24 mouse cellular contexts compared by ENCODE assay signal in the genomic region with DNA sequence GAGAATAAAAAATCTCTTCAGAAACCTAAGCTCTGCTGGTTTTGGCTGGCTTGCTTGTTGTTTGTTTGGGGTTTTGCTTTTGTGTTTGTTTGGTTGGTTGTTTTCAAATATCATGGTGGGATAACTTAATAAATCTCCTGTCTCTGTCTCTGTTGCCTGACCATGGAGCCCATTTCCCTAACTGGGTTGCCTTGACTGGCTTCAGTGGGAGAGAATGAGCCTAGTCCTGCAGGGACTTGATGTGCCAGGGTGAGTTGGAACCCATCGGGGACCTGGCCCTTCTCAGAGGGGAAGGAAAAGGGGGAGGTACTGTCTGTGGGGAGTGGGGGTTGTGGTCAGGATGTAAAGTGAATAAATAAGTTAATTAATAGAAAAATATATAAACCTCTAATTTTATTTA.
DNase-seq lines count a peak whose midpoint lies in the region; ATAC-seq and TF ChIP-seq lines count a peak whose summit lies in the region.
"Had no signal": no experiment of that assay in that cellular context is flagged by ENCODE, and none has a peak within 500 bp of the region (broad histone marks: within the 10 kb centered on the region; RNA-seq: fewer than 3 reads in every experiment).

No protein-coding gene starts in this region.

- no peaks in the 10 kb centered on the region for H3K27me3 ChIP-seq in heart, adult 2 months (ENCODE audit: control insufficient read depth, insufficient read depth, low read length)
- no peaks in the 10 kb centered on the region for H3K27me3 ChIP-seq in neural tube, embryonic 12.5 days (replicated peaks)
- no peaks in the 10 kb centered on the region for H3K27me3 ChIP-seq in kidney, embryonic 14.5 days (ENCODE audit: control insufficient read depth, insufficient read depth, low read length)
- H3K27me3 ChIP-seq: CH12.LX; embryonic facial prominence, embryonic 12.5 days; forebrain, embryonic 13.5 days; forebrain, embryonic 15.5 days had no signal

- no peaks in the 10 kb centered on the region for H3K4me1 ChIP-seq in heart, adult 2 months (ENCODE audit: control insufficient read depth, insufficient read depth, low read length)
- no peaks in the 10 kb centered on the region for H3K4me1 ChIP-seq in neural tube, embryonic 12.5 days
- H3K4me1 ChIP-seq in olfactory bulb, adult 2 months (ENCODE audit: control insufficient read depth, insufficient read depth, low read length): peaks cover 7% of the 10 kb centered on the region
- H3K4me1 ChIP-seq in kidney, embryonic 14.5 days (ENCODE audit: control insufficient read depth, insufficient read depth, low read length): no peaks in the 10 kb centered on the region
- H3K4me1 ChIP-seq: embryonic facial prominence, embryonic 10.5 days; embryonic facial prominence, embryonic 12.5 days; forebrain, embryonic 13.5 days; forebrain, embryonic 15.5 days had no signal

- no peaks in the 10 kb centered on the region for H3K79me2 ChIP-seq in heart, adult 2 months (replicated peaks; ENCODE audit: control insufficient read depth, insufficient read depth, low read length)

- H3K36me3 ChIP-seq in heart, adult 2 months (ENCODE audit: control insufficient read depth, insufficient read depth, low read length): no peaks in the 10 kb centered on the region
- no peaks in the 10 kb centered on the region for H3K36me3 ChIP-seq in neural tube, embryonic 12.5 days
- H3K36me3 ChIP-seq in kidney, embryonic 14.5 days (ENCODE audit: control insufficient read depth, insufficient read depth, low read length): no peaks in the 10 kb centered on the region
- H3K36me3 ChIP-seq: embryonic facial prominence, embryonic 10.5 days; embryonic facial prominence, embryonic 12.5 days; forebrain, embryonic 15.5 days; G1E had no signal

- H3K27ac ChIP-seq in heart, adult 2 months: no peak overlapping the region
- peak overlapping the region; percentile 60 for H3K27ac ChIP-seq in left cerebral cortex, adult 2 months
- H3K27ac ChIP-seq in neural tube, embryonic 12.5 days: no peak overlapping the region
- peak overlapping the region; percentile 55 for H3K27ac ChIP-seq in olfactory bulb, adult 2 months (ENCODE audit: insufficient read depth, low read depth, low read length)
- H3K27ac ChIP-seq in kidney, embryonic 14.5 days (ENCODE audit: low read depth, low read length): no peak overlapping the region
- H3K27ac ChIP-seq: embryonic facial prominence, embryonic 10.5 days; embryonic facial prominence, embryonic 12.5 days; forebrain, embryonic 13.5 days; forebrain, embryonic 15.5 days had no signal

- no peak overlapping the region for H3K4me2 ChIP-seq in neural tube, embryonic 12.5 days (replicated peaks)
- no peak overlapping the region for H3K4me2 ChIP-seq in kidney, embryonic 14.5 days (replicated peaks; ENCODE audit: low read depth, low read length)
- H3K4me2 ChIP-seq: embryonic facial prominence, embryonic 12.5 days; forebrain, embryonic 13.5 days; forebrain, embryonic 15.5 days had no signal

- peak; percentile 65; the same call in 1 of the 2 replicates for ATAC-seq in neural tube, embryonic 12.5 days (ENCODE audit: low FRiP score, low read depth)
- no peak for ATAC-seq in kidney, embryonic 14.5 days (ENCODE audit: low FRiP score, low TSS enrichment)
- ATAC-seq: activated CD4-positive, CD25-positive, alpha-beta regulatory T cell, adult 4 months; CD4-positive, CD25-positive, alpha-beta regulatory T cell, adult 4 months; forebrain, embryonic 13.5 days; forebrain, embryonic 15.5 days; Patski had no signal

- TF ChIP-seq EP300 in heart, adult 2 months (IDR thresholded peaks at IDR 0.05; ENCODE audit: insufficient read depth, low read depth, low read length): no peak

- TF ChIP-seq POLR2A in heart, adult 2 months (IDR thresholded peaks at IDR 0.05; ENCODE audit: insufficient read depth, low read depth, low read length): no peak
- no peak for TF ChIP-seq POLR2A in olfactory bulb, adult 2 months (IDR thresholded peaks at IDR 0.05; ENCODE audit: insufficient read depth, low read depth, low read length)

- H3K9me3 ChIP-seq in neural tube, embryonic 12.5 days: 0 out of 2 replicates have a peak, but pooled peaks cover 3% of the 10 kb centered on the region
- H3K9me3 ChIP-seq in kidney, embryonic 14.5 days (ENCODE audit: control insufficient read depth, low read length): no peaks in the 10 kb centered on the region
- H3K9me3 ChIP-seq: embryonic facial prominence, embryonic 10.5 days; forebrain, embryonic 13.5 days; forebrain, embryonic 15.5 days had no signal

- intact Hi-C loops in heart, adult 2 months (cut with DNase I): no loop called here
- intact Hi-C loops in left cerebral cortex, adult 2 months (cut with DNase I): no loop called here
- intact Hi-C loops in left cerebral cortex, postnatal 36 days (cut with DNase I): no loop called here

- 52% methylated on average over 1 of the region's 1 CpGs for WGBS in heart, adult 2 months
- WGBS in neural tube, embryonic 12.5 days: 71% methylated on average over 1 of the region's 1 CpGs
- WGBS in olfactory bulb, adult 2 months: 55% methylated on average over 1 of the region's 1 CpGs
- 80% methylated on average over 1 of the region's 1 CpGs for WGBS in kidney, embryonic 14.5 days

- H3K4me3 ChIP-seq in heart, adult 2 months: no peak overlapping the region
- no peak overlapping the region for H3K4me3 ChIP-seq in left cerebral cortex, adult 2 months
- H3K4me3 ChIP-seq in neural tube, embryonic 12.5 days: no peak overlapping the region
- H3K4me3 ChIP-seq in olfactory bulb, adult 2 months (ENCODE audit: insufficient read depth, low read depth, low read length): no peak overlapping the region
- H3K4me3 ChIP-seq in kidney, embryonic 14.5 days (ENCODE audit: low read length): no peak overlapping the region
- H3K4me3 ChIP-seq: embryonic facial prominence, embryonic 10.5 days; embryonic facial prominence, embryonic 12.5 days; forebrain, embryonic 13.5 days; forebrain, embryonic 15.5 days had no signal

- no peak for TF ChIP-seq CTCF in heart, adult 2 months (IDR thresholded peaks at IDR 0.05)
- TF ChIP-seq CTCF in left cerebral cortex, adult 2 months (IDR thresholded peaks at IDR 0.05): no peak
- no peak for TF ChIP-seq CTCF in olfactory bulb, adult 2 months (IDR thresholded peaks at IDR 0.05; ENCODE audit: insufficient read depth, low read depth, low read length)

- DNase-seq in heart, adult 11 months: peak; percentile 54
- no peak for DNase-seq in heart, adult 2 months
- no peak for DNase-seq in left cerebral cortex, adult 2 months (ENCODE audit: extremely low spot score in 1 of 2, low spot score in 2 of 2)
- DNase-seq in left cerebral cortex, postnatal 36 days (ENCODE audit: low spot score in 2 of 2): no peak
- DNase-seq in neural tube, embryonic 10.5 days (ENCODE audit: extremely low spot score, low spot score): no peak
- DNase-seq: adrenal gland, adult 2 months; adrenal gland, postnatal 10 days; adrenal gland, postnatal 25 days; B cell, adult 2 months; cerebellum, adult 11 months; cerebellum, adult 8-10 months; cerebellum, postnatal 36 days had no signal

- no peak overlapping the region for H3K9ac ChIP-seq in heart, adult 2 months (ENCODE audit: low read depth, low read length)
- H3K9ac ChIP-seq in neural tube, embryonic 12.5 days: no peak overlapping the region
- no peak overlapping the region for H3K9ac ChIP-seq in kidney, embryonic 14.5 days (ENCODE audit: low read depth, low read length)
- H3K9ac ChIP-seq: embryonic facial prominence, embryonic 12.5 days; forebrain, embryonic 13.5 days; forebrain, embryonic 15.5 days had no signal

Comparison
In these comparisons a context has a peak if more than half of its experiments do, and no peak if none do; other contexts are left out.
1. H3K27ac ChIP-seq: peak in left cerebral cortex, adult 2 months (single experiment) and olfactory bulb, adult 2 months (single experiment); none in heart, adult 2 months (single experiment), neural tube, embryonic 12.5 days (single experiment) and kidney, embryonic 14.5 days (single experiment).